Mouse (Mus musculus) liver, postnatal 0 days (tissue): Measurements from ENCODE around the gene Lats2.

Experiments used
- CTCF ChIP-seq: sonication (generic); IDR thresholded peaks from 2 replicates; pipeline ENCODE4 v1.5.1; 2016; ENCODE audit warnings: antibody characterized with exemption, low read depth
- EP300 ChIP-seq: IDR thresholded peaks from 2 replicates; pipeline ENCODE4 v1.6.1; 2016; ENCODE audit warnings: antibody characterized with exemption, low read depth, mild to moderate bottlenecking

DNA sequence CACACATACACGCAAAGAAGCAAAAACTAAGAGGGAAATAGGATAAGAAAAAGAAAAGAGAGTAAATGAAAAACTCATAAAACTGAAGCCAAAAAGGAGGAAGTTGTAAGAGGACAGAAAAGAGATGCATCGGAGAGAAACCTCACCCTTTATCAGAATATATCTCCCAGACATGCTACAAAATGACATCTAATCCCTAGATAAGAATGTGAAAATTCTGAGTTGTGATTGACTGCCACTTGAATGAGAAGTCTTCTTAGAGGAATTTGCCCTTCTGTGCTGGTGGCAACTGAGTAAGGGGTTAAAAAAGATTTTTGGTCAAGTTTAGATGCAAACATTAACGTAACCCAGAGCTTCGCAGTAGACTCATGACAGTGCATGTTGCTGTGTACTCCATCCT, 112.0 kb downstream of the Lats2 start:
- TF ChIP-seq CTCF (no peak), EP300 (no peak)
